Mouse (Mus musculus): ENCODE data around the gene Svop.

Gene Svop

DNA sequence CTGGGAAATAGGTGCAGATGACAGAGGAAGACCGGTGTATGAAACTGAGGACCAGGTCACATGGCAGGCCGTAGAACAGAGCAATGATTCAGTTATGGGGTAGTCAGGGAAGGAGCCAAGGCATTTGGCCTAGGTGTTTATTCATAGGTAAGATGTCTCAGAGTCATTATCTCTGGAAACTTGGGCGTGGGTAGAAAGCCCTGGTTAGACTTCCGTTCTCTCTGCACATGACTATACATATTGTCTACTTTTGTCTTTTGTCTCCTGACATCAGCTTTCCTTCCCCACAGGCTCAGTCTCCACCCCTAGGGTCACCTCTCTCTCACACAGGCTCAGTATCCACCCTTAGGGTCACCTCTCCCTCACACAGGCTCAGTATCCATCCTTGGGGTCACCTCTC lies 47.6 kb downstream of the Svop start:
- DNase-seq, result no peak

DNA sequence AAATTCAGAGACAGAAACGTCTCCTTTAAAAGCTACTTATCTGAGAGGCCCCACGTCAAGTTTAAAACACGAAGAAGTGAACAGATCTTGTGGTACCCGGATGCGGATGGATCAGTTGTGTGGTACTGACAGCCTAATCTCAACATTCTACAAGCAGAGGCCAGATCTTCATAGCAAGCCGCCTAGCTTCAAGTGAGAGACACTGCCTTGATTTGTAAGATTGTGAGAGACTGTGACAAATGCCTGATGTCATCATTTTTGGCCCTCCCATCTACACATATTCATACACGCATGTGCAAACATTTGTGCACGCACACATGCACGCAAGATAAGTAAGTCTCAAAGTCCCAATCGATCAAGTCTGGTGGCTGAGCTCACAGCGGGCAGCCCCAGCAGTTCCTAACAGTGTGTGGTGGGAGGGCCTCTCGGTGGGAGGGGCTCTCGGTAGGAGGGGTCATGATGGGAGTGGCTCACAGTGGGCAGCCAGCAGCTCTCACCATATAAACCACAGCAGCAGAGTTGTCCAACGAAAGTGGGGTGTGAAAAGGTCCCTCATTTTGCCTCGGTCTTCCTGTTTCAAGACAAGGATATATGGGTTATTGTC lies 49.9 kb downstream of the Svop start:
- peak; percentile 3 for DNase-seq

DNA sequence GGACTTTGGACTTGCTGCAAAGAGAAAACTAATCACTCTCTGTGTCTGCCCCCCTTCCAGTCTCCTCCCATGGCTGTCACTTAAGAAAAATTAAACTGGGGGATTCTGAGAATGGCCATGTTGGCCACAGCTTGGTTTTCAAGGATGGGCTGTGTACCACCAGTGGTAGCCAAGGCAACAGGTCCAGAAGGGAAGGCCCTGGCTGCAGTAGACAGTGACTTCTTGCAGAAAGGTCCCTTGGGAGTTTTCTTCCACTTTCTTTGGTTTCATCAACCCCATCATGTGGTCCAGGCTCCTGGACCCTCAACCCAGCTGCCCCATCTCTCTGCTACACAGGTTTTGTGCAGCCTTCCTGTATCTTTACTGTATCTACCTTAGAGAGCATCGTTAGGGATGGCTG lies 50.5 kb downstream of the Svop start:
- DNase-seq, result no peak

DNA sequence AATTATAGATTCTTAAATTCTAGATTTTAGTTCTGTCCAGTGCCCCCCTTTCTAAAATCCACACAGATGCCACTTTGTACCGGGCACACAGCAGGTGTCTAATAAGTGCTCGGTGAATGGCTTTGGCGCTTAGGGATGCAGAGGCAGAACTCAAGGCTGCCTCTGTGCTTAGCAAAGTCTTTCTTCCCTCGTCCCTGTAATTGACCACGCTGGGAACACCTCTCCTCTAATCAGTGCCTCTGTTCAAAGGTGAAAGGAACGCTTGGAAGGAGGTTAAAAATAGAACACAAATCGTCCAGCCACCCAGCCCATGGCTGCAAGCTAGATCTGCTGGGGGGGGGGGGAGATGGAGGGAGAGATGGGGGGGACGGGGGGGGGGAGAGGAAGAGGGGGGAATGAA lies 50.9 kb downstream of the Svop start:
- DNase-seq, result no peak

DNA sequence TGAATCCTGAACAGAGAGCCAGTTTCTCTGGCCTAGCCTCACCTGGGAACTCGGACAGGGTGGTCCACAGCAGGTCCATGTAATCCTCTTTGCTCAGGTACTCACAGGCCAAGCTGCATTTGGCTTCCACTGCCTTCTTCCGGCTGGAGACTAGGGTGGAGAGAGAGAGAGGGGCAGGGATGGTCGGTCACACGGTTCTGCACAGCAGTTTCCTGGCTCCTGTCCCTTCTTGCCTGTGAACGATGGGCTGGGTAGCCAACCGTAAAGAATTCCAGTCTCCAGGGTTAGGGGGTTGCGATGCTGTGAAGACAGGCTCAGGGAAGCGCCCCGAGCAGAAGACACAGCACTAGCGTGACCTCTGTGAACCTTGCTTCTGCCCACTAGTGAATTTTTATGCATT lies 56.3 kb downstream of the Svop start:
- no peak for DNase-seq

DNA sequence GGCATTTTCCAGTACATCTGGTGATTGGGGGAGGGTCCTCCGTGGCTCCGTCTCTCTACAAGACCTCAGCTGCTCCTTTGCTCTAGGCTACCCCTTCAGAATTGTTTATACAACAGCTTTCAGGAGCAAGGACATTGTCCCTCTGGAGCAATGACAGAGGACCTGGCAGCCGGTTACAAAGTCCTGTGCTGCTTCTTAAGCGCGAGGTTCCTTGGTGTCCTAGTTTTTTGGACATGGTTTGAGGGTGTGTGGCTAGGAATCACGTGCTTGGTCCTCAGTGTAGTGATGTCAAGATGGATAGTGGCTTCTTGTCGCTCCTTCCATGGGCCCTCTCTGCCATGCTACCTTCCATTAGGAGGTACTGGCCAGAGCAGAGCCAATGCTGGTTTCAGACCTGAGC lies 57.0 kb downstream of the Svop start:
- no peak for DNase-seq

DNA sequence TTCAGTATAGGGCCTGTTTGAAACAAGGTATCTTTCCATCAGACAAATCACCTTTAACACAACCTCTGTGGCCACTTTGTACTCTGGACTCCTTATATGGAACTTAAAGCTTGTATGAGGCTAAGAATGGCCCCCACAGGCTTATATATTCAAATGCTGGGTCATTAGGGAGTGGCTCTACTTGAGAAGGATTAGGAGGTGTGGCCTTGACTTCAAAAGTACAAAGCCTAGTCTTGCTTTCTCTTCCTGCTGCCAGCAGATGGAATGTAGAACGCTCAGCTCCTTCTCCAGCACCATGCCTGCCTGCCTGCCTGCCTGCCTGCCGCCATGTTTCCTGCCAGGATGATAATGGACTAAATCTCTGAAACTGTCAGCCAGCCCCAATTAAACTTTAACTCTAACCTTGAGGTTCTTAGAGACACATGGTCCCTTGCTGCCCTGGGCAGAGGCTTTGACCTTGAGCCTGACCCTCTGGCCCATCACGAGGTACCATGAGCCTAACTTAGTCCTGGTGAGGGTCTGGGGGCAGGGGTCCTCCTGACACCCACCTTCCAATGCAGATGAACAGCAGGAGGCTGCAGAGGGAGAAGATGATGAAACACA lies 59.1 kb downstream of the Svop start:
- no peak for DNase-seq

DNA sequence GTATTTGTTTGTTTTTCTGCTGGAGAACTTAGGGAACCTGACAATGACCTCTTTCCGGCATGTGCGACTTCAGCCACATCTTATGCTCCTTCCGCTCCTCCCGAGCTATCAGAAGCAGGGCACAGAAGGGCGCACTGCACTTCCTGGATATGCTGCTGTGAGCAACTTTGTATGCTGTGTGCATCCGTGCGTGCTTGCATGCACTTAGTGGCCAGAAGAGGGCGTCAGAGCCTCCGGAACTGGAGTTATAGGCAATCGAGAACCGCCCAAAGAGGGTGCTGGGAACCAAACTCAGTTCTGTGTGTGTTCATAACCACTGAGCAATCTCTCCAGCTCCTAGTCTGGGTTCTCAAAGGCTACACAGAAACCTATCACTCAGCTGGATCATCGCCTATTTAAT lies 60.7 kb downstream of the Svop start:
- no peak for DNase-seq

DNA sequence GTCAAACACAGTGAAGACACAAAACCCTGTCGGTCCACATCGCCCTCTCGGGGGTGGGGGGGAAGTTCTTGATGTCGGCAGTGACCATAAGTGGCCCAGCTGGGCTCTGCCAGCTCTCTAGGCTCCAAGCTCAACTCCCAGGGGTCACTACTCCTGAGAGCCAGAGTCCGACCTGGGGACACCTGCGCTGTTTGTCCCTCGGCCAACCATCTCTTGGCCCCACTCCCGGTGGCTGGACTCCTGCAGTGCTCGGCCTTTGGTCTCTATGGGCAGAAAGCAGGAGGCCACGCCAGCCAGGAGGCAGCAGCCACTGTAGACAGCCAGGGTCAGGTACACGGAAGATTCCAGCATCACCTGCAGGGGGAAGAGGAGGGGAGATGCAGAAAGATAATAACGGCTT lies 63.3 kb downstream of the Svop start:
- DNase-seq, result no peak

DNA sequence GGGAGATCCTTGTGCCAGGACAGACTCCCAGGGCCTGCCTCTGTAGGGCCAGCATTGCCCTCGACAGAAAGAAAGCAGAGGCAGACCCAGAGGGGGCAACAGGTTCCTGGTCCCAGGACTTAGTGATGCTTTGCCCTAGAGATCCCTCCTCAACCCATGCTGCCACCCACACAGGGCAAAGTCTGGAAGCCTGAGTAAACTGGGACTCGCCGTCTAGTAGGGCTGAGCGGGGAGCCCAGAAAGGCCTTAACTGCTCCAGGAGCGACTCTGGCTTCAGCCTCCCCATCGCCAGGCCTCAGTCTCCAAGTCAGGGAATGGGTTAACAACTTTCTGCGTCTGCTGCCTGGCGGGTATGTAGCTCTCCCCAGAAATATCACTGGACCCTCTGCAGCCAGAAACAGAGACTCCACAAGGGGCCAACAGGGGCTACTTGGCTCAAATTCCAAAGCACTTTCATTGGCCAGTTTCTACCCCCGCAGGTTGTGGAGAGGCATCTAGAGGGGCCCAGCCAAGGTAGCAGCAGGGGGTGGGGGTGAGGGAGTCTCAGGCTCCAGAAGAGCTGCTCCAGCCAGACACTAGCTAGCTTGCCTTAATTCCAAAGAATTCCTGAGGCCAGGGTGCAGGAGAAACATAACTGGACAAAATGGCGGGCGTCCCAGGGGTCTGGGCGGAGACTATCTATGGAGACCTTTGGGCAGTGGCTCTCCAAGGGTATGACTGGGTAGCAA lies 64.0 kb downstream of the Svop start:
- DNase-seq, result no peak

DNA sequence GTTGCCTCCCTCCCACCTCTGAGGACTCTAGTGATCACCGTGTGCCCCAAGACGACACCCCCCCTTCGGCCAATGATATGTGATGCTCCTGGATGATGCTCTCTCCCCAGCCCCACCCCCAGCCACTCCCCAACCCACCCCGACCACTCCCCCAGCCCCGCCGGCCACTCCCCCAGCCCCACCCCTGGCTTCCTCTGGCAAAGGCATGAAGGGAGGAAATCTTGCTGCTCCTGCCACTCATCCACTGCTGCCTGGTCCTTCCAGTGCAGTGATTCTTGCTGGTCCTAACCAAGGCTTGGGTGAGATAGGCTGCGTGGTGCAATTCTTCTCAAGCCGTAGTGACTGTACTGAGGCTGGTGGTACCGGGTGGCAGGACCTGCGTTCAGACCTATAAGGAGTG lies 66.5 kb downstream of the Svop start:
- no peak for DNase-seq

DNA sequence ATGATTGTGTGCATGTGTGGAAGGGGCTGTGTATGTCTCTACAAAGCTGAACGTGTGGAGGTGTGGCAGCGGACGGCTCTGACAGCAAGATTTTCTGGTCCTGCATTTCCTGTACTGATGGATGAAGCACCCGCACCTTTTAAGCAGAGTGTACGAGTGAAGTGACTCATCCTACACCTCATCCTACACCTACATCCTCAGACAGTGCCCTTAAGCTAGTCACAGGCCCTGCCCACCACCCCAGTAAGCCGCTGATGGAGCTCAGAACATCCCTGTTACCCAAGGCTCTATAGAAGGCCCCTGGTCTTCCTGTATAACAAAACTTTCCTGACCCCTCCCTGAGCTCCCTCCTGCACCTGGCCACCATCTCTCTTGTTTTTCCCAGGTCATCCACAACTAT lies 67.0 kb downstream of the Svop start:
- no peak for DNase-seq

DNA sequence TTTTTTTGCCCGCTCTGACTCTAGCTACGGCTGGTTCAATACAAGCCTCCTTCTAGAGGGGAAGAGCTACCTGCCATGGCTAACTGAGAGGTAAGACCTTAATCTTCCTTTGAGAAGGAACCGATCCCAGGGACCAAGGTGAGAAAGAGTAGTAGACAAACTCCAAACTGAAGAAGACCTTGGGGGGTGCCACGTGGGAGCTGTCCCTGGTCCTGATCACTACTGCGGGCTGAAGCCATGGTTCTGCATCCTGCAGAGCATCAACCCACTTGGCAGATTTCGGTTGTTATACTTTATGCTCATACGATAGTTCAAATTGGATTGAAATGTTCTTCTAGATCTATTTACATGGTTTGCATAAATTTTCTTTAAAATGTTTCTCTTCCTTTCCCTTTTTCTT lies 76.2 kb downstream of the Svop start:
- peak; percentile 8 for DNase-seq

DNA sequence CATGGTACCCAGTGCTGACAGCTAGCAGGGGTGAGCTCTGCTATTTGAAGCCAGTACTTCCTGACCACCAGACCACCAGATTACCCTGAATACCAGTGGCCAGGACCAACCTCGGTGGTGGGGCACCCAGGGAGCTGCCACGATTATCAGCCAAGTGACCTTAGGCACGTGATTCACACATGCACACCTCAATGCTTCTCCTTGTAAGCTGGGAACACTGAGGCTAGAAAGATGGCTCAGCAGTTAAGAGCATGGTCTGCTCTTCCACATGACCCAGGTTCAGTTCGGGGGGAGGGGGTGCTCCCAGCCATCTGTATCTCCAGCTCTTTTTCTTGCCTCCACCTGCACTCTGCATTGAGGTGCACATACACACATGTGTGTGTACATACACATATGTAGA lies 82.3 kb downstream of the Svop start:
- DNase-seq, result no peak

DNA sequence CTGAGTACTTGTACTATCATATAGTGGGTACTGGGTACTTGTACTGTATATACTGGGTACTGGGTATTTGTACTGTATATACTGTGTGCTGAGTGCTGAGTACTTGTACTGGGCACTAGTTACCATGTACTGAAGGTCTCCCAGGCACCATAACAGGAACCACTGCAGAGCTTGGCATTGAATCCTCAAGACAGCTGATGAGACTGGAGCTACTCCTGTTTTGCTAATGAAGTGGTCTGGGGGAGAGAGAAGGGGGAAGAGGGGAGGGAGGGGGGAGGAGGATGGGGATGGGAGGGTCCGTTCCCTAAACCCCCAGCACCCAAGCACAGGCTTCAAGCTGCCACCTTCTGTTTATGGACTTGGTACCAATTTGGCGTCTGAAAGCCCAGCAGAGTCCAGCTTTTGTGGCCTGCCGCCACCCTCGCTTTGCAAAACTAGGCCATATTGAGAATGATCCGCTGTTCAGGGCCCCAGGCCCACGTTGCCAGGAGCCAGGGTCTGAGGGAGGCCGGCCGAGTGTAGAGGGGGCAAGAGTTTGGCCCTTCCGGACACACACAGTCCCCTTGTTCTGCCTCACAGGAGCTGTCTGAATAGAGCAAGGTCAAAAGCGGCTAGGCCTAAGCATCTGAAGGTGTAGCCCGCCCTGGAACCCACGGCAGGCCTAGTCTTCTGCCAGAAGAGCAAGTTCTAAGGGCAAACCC lies 83.5 kb downstream of the Svop start:
- DNase-seq, result no peak

DNA sequence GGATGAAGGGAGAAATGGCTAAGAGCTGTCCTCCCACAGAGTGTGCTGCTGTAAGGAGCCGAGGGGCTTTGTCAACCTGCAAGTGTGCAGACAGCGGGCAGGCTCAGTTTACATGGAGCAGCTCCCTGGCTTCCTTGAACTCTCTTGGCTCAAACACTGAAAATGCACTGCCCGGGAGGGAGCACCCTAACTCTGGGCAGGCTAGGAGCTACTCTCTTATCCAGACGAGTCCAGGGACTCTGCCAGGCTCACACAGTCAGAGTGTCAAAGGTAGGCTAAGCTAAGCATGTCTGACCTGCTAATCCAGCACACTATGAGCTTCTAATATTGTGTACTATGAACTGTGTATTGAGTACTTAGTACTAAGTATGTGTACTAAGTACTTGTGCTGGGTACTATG lies 84.4 kb downstream of the Svop start:
- no peak for DNase-seq

DNA sequence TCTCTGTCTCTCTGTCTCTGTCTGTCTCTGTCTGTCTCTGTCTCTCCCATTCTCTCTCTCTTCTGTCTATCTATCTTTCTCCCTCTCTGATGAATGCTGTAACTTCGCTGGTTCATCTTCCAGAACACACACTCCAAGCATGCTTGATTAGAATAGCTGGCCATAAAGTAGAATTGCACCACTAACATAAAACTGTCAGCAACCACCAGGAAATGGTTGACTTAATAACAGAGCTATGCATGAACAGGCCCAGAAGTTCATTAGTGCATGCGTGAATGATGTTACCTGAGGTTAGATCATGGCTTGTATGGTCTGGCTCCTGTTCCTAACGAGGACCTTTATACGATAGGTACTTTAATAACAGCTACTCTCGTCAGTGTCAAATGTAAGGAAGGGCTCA lies 86.3 kb downstream of the Svop start:
- no peak for DNase-seq

DNA sequence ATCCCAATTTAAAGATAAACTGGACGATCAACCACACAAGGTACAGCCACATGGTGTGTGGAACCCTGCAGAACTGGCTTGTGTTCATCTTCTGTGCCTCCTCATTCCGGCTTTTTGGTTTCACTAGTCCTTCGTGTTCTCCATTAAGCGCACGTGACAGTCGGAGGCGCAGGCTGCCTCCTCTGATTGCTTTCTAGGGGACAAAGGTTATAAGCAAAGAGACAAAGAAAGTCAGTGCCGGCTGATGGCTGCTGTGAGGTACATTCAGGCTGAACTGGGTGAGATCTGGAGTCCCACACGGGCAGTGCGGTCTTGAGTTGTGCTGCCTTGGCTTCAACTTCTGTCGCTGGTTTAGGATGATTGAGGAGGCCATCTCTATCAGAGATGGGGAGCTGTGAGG lies 86.8 kb downstream of the Svop start:
- no peak for DNase-seq

DNA sequence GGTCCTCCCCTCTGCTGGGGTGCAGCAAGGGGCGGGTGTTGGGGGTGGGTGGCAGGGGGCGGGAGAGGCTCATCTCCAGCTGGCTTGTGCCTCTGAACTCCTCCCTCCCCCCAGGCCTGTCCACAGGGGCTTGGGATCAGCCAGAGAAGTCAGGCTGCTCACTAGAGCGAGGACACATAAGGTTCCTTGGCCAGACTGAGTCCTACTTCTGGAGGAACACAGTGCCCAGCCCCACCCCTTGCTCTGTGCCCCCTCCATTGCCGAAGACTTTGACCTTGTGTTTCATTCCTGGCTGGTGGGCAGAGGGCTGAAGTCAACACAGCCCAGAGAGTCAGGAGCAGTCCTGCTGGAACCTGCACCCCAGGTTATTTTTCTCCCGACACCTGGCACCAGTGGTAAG lies 87.8 kb downstream of the Svop start, which contains the start of gene Dao:
Gene Dao (plus strand): TSS at position 162 of the 400 bp plus-strand sequence.
- DNase-seq, result no peak

DNA sequence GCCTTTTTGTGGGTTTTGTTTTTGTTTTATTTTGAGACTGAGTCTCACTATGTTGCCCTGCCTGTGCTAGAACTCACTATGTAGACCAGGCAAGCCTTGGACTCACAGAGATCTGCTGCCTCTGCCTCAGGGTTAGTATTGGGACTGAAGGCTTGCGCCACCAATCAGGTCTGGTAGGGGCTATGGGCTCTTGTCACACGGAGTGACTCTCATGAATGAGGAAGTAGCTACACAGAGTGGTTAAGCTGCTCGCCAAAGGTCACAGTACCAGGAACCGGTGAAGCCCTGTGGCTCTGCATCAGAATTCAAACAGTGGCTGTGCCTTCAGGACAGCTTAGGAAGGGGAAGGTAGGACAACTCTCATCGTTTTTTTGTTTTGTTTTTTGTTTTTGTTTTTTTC lies 92.0 kb downstream of the Svop start:
- no peak for DNase-seq

DNA sequence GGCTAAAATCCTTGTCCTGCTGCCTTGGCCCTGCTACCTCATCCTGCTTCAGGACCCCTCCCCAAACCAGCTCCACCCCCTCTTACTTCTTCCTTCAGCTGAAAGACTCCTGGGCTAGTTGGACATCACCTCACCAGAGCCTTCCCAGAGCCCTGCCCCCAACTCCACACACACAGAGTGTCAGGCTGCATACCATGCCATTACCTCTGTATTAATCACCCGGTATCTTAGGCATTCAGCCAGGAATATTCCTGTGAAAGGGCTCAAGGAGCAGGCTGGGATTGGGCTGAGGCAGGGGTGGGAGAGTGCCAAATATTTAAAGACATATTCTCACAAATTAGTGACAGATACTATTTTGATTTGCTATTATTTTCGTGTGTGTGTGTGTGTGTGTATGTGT lies 94.9 kb downstream of the Svop start:
- DNase-seq, result no peak

DNA sequence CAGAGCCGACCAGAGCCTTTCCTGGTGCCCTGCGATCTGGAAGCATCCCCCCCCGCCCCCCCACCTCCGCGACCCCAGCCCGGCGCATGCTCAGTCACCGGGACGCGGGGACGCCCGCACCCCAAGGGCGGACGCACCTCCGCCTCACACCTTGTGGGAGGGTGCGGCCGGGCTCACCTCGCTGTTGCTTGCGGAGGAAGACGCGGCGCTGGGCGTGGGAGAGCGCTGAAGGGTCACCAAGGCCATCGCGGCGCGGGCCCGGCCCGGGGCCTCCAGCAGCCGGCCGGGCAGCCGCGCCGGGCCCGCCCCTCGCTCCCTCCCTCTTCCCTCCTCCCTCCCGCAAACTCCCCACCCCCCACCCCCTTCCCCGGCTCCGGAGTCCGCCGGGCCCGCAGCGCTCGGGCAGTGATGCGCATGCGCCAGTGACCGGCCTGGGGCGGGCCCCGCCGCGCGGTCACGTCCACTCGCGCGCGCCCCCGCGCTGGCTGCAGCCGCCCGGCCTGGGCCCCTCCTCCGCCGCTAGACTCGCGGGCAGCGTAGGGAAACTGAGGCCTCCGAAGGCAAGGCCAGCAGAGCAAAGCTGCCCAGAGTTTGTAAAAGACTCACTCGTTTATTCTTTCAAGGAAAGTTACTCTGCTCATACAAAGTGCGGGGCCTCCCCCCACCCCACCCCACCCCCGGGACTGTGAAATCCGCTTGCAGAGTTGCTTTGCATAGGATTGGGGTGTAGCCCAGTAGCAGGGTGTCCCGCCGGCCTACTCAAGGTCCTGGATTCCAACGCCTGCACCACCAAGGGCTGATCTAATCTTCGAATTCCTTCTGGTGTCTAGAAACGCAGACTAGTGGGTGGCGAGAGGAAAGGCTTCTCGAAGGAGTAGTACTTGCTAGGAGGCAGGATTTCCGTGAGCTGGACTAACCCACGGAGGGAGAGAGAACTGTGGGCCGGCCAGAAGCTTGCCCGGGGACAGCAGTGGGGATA lies 97.6 kb downstream of the Svop start, which contains the start of gene Ssh1:
Gene Ssh1 (minus strand): TSS at position 408 of the 979 bp plus-strand sequence.
- peak; percentile 66 for DNase-seq

DNA sequence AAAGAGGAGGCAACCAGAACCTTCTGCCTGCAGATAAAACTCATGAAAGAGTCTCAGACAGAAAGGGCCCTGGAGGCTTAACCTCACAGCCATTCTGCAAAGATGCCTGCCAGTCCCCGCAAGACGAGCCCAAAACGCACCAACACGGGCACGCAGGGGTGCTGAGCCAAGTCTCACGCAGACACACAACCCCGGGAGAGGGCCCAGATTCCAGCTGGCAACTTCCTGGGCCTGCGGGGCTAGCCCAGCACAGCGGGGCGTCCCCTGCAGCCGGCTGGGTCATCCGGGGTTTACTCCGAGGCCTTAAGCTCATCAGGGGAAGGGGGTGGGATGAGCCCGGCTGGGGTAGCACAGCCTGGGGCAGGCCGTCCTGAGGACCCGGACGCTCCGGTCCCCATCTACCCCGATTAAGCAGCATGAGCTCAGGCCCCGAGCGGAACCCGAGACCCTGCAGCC lies 98.3 kb downstream of the Svop start:
- DNase-seq, result peak; percentile 40

All from thymus, postnatal 25 days (tissue).